Mouse (Mus musculus) midbrain, postnatal 0 days (tissue): Measurements from ENCODE around the gene BC030499. TPM values are rescaled to one million over a fixed set of nuclear protein-coding genes. Genes with fewer than 3 reads are reported as not detected.
A peak's percentile ranks its signal among the peaks of the same experiment; 100 is the strongest.

Source experiments
- ATAC-seq: fragments of 200-750 bp; cut with Nextera tagmentation; 2 replicates; pipeline ENCODE4 v1.8.0; 2017; ENCODE audit warnings: moderate number of reproducible peaks, mild to moderate bottlenecking, moderate TSS enrichment, moderate library complexity; ENCODE audit not compliant: low FRiP score
- DNase-seq: peaks from one replicate; pipeline ENCODE4 v3.0.0-alpha.2; 2015; ENCODE audit warnings: low spot score
- H3K27ac ChIP-seq: fragments of 300-500 bp; sonication (generic); 2 replicates; pipeline ENCODE4 v1.5.1; 2014; ENCODE audit warnings: low read depth, mild to moderate bottlenecking, low read length, mixed read lengths
- H3K27me3 ChIP-seq: fragments of 300-500 bp; sonication (generic); 2 replicates; pipeline ENCODE4 v1.6.1; 2014; ENCODE audit warnings: low read length, control low read depth, mixed read lengths; ENCODE audit not compliant: insufficient read depth
- H3K36me3 ChIP-seq: fragments of 300-500 bp; sonication (generic); 2 replicates; pipeline ENCODE4 v1.6.1; 2014; ENCODE audit warnings: low read length, control low read depth, mixed read lengths; ENCODE audit not compliant: insufficient read depth
- H3K4me1 ChIP-seq: fragments of 300-500 bp; sonication (generic); 2 replicates; pipeline ENCODE4 v1.6.1; 2014; ENCODE audit warnings: mild to moderate bottlenecking, control low read depth, antibody characterized with exemption, low read length, mixed read lengths; ENCODE audit not compliant: insufficient read depth
- H3K4me2 ChIP-seq: fragments of 300-500 bp; sonication (generic); 2 replicates; pipeline ENCODE4 v1.6.1; 2014; ENCODE audit warnings: low read depth, mild to moderate bottlenecking, low read length, mixed read lengths; ENCODE audit not compliant: poor library complexity, severe bottlenecking
- H3K4me3 ChIP-seq: fragments of 300-500 bp; sonication (generic); 2 replicates; pipeline ENCODE4 v1.5.1; 2014; ENCODE audit warnings: low read depth, mild to moderate bottlenecking, low read length, moderate library complexity
- H3K9ac ChIP-seq: fragments of 300-500 bp; sonication (generic); replicated peaks from 2 replicates; pipeline ENCODE4 v1.6.1; 2014; ENCODE audit warnings: mild to moderate bottlenecking, low read length, moderate library complexity, mixed read lengths; ENCODE audit not compliant: poor library complexity, severe bottlenecking
- H3K9me3 ChIP-seq: fragments of 300-500 bp; sonication (generic); 2 replicates; pipeline ENCODE4 v1.6.1; 2016; ENCODE audit warnings: low read length, control low read depth
- CTCF ChIP-seq: IDR thresholded peaks from 2 replicates; pipeline ENCODE4 v1.5.1; 2016; ENCODE audit warnings: antibody characterized with exemption, mild to moderate bottlenecking
- WGBS: fragments of 180-500 bp; shearing (Covaris S2); extraction: QIAGEN DNeasy Blood & Tissue Kit; methylation state at CpG from one replicate; pipeline ENCODE4 v1.1.7; 2014; 5-methylcytosine and 5-hydroxymethylcytosine counted together
- polyA plus RNA-seq: library from polyadenylated mRNA; unstranded; fragments of >200 nt; fragmentation: Nextera tagmentation; extraction: Ambion mirVana; gene quantifications from 2 replicates; pipeline ENCODE4 v1.2.1, GENCODE M21; 2015
- total RNA-seq: library from RNA; depleted of rRNA; stranded (reverse); fragments of >200 nt; gene quantifications from 2 replicates; pipeline ENCODE4 v1.2.3, GENCODE M21; 2014

The BC030499 gene
- total and polyA plus RNA-seq, 2 experiments from 2014 or later, result 0.12 to 0.22 TPM

DNA sequence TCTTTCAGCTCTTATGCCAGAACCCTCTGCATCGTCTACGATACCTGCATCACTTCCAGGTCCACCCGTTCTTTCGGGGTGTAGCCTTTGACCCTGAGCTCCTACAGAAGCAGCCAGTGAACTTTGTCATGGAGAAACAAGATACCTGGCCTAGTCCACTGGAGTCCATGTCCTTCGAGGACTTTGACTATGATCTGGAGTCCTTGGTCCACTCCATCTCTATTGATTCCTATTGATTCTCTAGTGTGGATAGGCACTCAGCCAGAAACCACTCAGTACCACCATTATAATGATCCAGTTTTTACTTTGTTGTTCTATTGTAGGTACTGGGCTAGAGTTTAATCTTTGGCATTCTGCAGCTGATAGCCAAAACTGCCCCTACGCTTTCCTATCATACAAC lies 3.9 kb downstream of the BC030499 start:
- Histone ChIP-seq H3K4me2 (no peak overlapping the region), H3K4me3 (no peak overlapping the region), H3K9ac (no peak overlapping the region), H3K9me3 (no peaks in the 10 kb centered on the region), H3K27ac (no peak overlapping the region), H3K27me3 (no peaks in the 10 kb centered on the region), H3K36me3 (peaks cover 6% of the 10 kb centered on the region; the same call in 1 of the 2 replicates), H3K4me1 (no peaks in the 10 kb centered on the region)
- DNase-seq, result no peak
- no peak for TF ChIP-seq CTCF
- ATAC-seq, result no peak
- 98% methylated on average over 6 of the region's 6 CpGs for WGBS

DNA sequence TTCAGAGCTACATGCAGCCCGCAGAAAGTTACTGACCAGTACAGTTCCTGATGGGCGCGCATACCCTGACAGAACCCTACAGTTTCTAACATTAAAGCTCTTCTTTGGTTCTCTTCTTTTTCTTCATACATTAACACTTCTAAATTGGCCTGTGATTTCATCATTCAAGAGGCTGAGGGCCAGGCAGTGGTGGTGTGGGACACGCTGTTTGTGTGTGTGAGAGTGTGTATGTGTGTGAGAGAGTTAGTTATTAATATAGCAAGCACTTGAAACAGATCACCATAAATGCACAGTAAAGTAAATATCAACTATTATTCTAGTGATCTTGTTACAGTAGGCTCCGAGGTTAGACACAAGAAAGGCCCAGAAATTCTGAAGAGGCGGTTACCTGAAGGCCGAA lies 10.3 kb downstream of the BC030499 start:
- H3K27ac ChIP-seq, result no peak overlapping the region
- 71% methylated on average over 7 of the region's 7 CpGs for WGBS
- peak overlapping the region; percentile 57 for H3K4me3 ChIP-seq
- H3K9me3 ChIP-seq, result no peaks in the 10 kb centered on the region
- no peaks in the 10 kb centered on the region for H3K27me3 ChIP-seq
- peak overlapping the region; percentile 46; the same call in 1 of the 2 replicates for H3K9ac ChIP-seq
- ATAC-seq, result no peak
- H3K4me2 ChIP-seq, result peak overlapping the region; percentile 100
- no peaks in the 10 kb centered on the region for H3K36me3 ChIP-seq
- DNase-seq, result no peak
- TF ChIP-seq CTCF, result no peak
- H3K4me1 ChIP-seq, result no peaks in the 10 kb centered on the region

DNA sequence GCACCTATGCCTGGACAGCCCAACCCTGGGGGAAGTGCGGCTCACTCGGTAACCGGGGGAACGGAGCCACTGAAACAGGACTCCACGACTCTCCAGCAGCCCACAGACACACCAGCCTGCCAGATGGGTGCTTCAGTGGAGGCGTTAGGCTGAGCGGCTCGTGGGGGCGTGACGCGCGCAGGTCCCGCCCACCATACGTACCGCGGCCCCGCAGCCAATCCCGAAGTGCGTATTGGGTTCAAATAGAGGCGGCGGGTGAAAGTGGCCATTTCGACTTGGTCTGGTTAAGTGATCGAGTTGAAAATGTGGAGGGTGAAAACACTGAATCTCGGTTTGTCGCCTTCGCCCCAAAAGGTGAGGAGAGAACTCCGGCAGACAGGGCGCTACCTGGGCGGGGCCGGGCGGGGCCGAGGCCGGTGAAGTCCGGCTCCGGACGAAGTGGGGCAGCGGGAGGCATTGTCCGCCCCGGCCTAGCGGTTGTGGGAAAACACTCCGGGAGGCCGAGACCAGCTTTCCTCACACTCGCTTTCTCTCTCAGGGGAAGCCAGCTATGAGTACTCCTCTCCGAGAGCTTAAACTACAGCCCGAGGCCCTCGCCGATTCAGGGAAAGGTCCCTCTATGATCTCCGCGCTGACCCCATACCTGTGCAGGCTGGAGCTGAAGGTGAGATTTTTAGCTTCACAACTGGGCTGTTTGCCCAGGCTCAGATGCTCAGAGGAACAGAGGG lies 10.9 kb downstream of the BC030499 start, which contains the start of gene Spag5:
Gene Spag5 (plus strand): TSS at position 173 of the 728 bp plus-strand sequence.
- Histone ChIP-seq H3K4me3 (peak within 1 kb of the TSS; percentile 57), H3K27ac (no peak within 1 kb of the TSS), H3K4me2 (peak within 1 kb of the TSS; percentile 100), H3K9me3 (no peaks in the 10 kb centered on the region), H3K4me1 (no peaks in the 10 kb centered on the region), H3K36me3 (no peaks in the 10 kb centered on the region), H3K9ac (peak within 1 kb of the TSS; percentile 50), H3K27me3 (no peaks in the 10 kb centered on the region)
- TF ChIP-seq CTCF, result no peak
- WGBS, result under 1% methylated on average over 47 of the region's 49 CpGs
- ATAC-seq (peak; percentile 90), DNase-seq (peak; percentile 93)

DNA sequence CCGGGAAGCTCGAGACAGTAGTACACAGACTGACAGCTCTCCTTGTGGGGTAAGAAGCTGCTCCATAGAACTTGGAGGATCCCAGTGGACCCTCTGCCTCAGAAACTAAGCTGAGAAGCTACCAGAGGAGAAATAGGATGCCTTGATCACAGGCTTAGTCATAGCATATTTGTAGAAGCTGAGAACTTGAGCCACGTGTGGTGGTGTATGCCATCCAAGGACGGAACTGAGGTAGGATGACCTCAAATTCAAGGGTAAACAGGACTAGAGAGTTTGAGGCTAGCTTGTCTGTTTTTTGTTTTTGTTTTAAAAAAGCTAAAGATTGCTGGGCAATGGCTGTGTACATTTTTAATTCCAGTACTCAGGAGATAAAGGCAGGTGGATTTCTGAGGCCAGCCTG lies 14.6 kb downstream of the BC030499 start:
- no peaks in the 10 kb centered on the region for H3K36me3 ChIP-seq
- H3K27ac ChIP-seq, result no peak overlapping the region
- no peak overlapping the region for H3K4me3 ChIP-seq
- H3K4me2 ChIP-seq, result no peak overlapping the region
- ATAC-seq (no peak), DNase-seq (no peak)
- no peaks in the 10 kb centered on the region for H3K9me3 ChIP-seq
- H3K4me1 ChIP-seq, result no peaks in the 10 kb centered on the region
- no peak overlapping the region for H3K9ac ChIP-seq
- TF ChIP-seq CTCF, result no peak
- no peaks in the 10 kb centered on the region for H3K27me3 ChIP-seq
- 90% methylated on average over 4 of the region's 4 CpGs for WGBS

DNA sequence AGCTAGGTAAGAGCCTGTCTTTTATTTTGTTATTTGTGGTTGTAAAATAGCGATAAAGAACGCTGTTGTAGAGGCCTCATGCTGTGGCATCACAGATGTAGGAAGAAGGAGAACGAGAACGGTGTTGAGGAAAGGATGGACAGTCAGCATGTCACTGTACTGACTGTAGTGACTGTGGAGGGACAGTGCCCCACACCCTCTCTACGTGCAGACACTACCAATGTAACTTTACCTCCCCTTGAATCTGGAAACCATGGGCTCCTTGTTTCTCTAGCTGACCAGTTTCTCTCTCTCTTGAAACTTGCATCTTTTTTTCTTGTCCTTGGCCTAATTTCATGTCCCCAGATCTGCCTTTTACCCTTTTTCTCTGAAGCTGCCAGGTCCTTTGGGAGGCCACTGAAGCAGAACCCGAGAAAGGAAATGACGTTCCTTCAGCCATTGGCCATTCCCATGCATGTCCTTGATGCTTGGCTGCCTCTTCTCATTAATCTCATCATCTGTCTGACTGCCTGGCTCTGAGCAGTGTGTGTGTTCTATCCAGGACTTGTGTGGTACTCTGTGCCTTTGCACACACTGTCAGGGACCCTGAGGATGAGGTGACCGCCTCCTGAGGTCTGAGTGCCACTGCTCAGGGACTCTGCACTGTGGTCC lies 20.3 kb downstream of the BC030499 start:
- peak; percentile 62 for DNase-seq
- no peaks in the 10 kb centered on the region for H3K27me3 ChIP-seq
- H3K4me1 ChIP-seq, result no peaks in the 10 kb centered on the region
- WGBS, result 83% methylated on average over 8 of the region's 8 CpGs
- H3K9ac ChIP-seq, result no peak overlapping the region
- no peak overlapping the region for H3K4me2 ChIP-seq
- no peaks in the 10 kb centered on the region for H3K9me3 ChIP-seq
- ATAC-seq, result no peak
- H3K4me3 ChIP-seq, result no peak overlapping the region
- no peak overlapping the region for H3K27ac ChIP-seq
- no peaks in the 10 kb centered on the region for H3K36me3 ChIP-seq
- TF ChIP-seq CTCF, result no peak

DNA sequence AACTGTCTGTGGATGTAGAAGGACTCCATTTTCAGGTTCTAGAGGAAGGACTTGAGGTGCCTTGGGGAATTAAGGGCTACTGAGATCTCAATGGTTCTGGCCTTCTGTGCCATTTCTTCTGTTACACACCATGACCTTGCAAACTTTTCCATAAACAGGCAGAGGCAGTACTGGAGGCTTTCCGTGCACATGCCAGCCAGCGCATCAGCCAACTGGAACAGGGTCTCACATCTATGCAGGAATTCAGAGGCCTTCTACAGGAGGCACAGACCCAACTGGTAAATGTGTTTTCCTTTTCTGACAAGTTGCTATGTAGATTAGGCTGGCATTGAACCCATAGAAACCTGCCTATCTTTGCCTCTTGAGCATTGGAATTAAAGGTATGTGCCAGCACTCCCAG lies 23.0 kb downstream of the BC030499 start:
- H3K4me1 ChIP-seq, result no peaks in the 10 kb centered on the region
- no peak for DNase-seq

More for the DNA sequence above, 23.0 kb downstream of the BC030499 start:
- Histone ChIP-seq H3K9ac (no peak overlapping the region), H3K27me3 (no peaks in the 10 kb centered on the region), H3K4me3 (no peak overlapping the region), H3K27ac (no peak overlapping the region), H3K36me3 (no peaks in the 10 kb centered on the region), H3K4me2 (no peak overlapping the region), H3K9me3 (no peaks in the 10 kb centered on the region)
- no peak for TF ChIP-seq CTCF
- ATAC-seq, result no peak
- 100% methylated on average over 2 of the region's 2 CpGs for whole genome bisulfite sequencing
